Mouse (Mus musculus) midbrain, embryonic 16.5 days (tissue): ENCODE data around the gene Inafm1. TPM values are rescaled to one million over a fixed set of nuclear protein-coding genes. Genes with fewer than 3 reads are reported as not detected.

ENCODE experiments used
- ATAC-seq: fragments of 200-750 bp; cut with Nextera tagmentation; 2 replicates; pipeline ENCODE4 v1.8.0; 2017; ENCODE audit warnings: moderate TSS enrichment
- H3K27ac ChIP-seq: fragments of 300-500 bp; sonication (generic); 2 replicates; pipeline ENCODE4 v1.5.1; 2014; ENCODE audit warnings: mild to moderate bottlenecking, low read length, mixed read lengths
- H3K27me3 ChIP-seq: fragments of 300-500 bp; sonication (generic); 2 replicates; pipeline ENCODE4 v1.6.1; 2014; ENCODE audit warnings: low read depth, low read length, mixed read lengths; ENCODE audit not compliant: control insufficient read depth, insufficient read depth
- H3K36me3 ChIP-seq: fragments of 300-500 bp; sonication (generic); 2 replicates; pipeline ENCODE4 v1.6.1; 2014; ENCODE audit warnings: mild to moderate bottlenecking, low read length, moderate library complexity, mixed read lengths; ENCODE audit not compliant: control insufficient read depth, insufficient read depth
- H3K4me1 ChIP-seq: fragments of 300-500 bp; sonication (generic); 2 replicates; pipeline ENCODE4 v1.6.1; 2014; ENCODE audit warnings: mild to moderate bottlenecking, low read length, mixed read lengths; ENCODE audit not compliant: control insufficient read depth, insufficient read depth
- H3K4me2 ChIP-seq: fragments of 300-500 bp; sonication (generic); 2 replicates; pipeline ENCODE4 v1.6.1; 2014; ENCODE audit warnings: mild to moderate bottlenecking, low read length, mixed read lengths
- H3K4me3 ChIP-seq: fragments of 300-500 bp; sonication (generic); 2 replicates; pipeline ENCODE4 v1.5.1; 2014; ENCODE audit warnings: low read depth, mild to moderate bottlenecking, low read length, moderate library complexity, mixed read lengths
- H3K9ac ChIP-seq: fragments of 300-500 bp; sonication (generic); 2 replicates; pipeline ENCODE4 v1.6.1; 2014; ENCODE audit warnings: low read depth, low read length, mixed read lengths
- H3K9me3 ChIP-seq: fragments of 300-500 bp; sonication (generic); replicated peaks from 2 replicates; pipeline ENCODE4 v1.6.1; 2014; ENCODE audit warnings: mild to moderate bottlenecking, low read length, mixed read lengths; ENCODE audit not compliant: control insufficient read depth, poor library complexity, severe bottlenecking
- WGBS: fragments of 180-500 bp; shearing (Covaris S2); extraction: QIAGEN DNeasy Blood & Tissue Kit; methylation state at CpG from one replicate; pipeline ENCODE4 v1.1.7; 2014; 5-methylcytosine and 5-hydroxymethylcytosine counted together
- polyA plus RNA-seq: library from polyadenylated mRNA; unstranded; fragments of >200 nt; fragmentation: Nextera tagmentation; extraction: Ambion mirVana; gene quantifications from 2 replicates; pipeline ENCODE4 v1.2.1, GENCODE M21; 2015

The Inafm1 gene
- polyA plus RNA-seq, 1 experiment from 2014 or later = 49.3 TPM

DNA sequence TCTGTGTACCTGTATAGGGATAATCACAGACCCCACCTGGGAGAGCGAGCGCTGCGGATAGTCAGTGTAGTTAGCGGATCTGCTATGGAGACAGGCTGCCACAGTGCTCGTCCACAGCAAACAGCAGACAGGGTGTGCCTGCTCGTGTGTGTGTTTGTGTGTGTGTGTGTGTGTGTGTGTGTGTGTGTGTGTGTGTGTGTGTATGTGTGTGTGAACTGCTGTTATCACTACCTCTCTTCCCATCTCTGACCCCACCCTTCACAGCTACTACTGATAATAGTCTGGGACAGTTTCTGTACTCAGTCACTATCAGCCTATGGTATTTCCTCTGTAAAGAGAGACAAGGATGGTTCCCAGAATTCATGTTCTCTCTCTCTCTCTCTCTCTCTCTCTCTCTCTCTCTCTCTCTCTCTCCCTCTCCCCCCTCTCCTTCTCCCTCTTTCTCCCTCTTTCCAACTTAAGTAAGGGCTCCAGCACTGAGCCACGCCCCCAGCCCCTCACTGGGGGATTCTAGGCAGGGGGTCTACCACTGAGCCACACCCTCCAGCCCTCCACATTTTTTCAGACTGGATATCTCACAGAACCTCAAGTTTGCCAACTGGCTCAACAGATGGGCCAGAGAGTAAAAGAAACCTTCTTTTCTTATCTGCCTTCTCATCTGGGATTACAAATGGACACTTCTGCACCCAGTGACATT, 33.0 kb downstream of the Inafm1 start:
- no peak overlapping the region for H3K27ac ChIP-seq
- no peaks in the 10 kb centered on the region for H3K9me3 ChIP-seq
- no peaks in the 10 kb centered on the region for H3K4me1 ChIP-seq
- H3K4me2 ChIP-seq = no peak overlapping the region
- H3K4me3 ChIP-seq = no peak overlapping the region
- WGBS = 77% methylated on average over 7 of the region's 7 CpGs
- H3K27me3 ChIP-seq = no peaks in the 10 kb centered on the region
- H3K36me3 ChIP-seq = no peaks in the 10 kb centered on the region
- H3K9ac ChIP-seq = no peak overlapping the region
- no peak for ATAC-seq

DNA sequence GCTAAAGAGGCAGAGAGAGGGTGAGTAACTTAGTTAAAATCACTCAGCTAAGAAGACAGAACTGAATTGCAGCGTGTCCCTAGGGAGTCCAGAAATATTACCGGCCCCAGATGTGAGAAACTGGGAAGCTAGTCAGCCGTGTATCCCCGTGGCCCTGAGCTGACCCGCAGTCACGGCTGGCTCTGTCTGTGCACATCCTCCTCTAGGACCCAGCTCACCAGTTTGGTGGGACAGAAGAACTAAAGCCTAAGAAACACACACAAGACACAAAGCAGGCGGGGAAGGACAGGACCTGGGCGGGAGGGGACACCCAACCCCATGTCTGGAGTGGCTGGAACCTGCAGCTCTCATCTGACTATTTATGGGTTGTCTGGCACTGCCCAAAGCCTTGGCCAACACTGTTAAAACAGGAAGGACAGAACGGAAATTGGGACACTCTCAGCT, 33.8 kb downstream of the Inafm1 start:
- Histone ChIP-seq H3K9ac (no peak overlapping the region), H3K9me3 (no peaks in the 10 kb centered on the region), H3K27me3 (no peaks in the 10 kb centered on the region), H3K4me3 (no peak overlapping the region), H3K36me3 (no peaks in the 10 kb centered on the region), H3K4me1 (no peaks in the 10 kb centered on the region), H3K4me2 (no peak overlapping the region), H3K27ac (no peak overlapping the region)
- no peak for ATAC-seq
- WGBS = 63% methylated on average over 9 of the region's 9 CpGs

DNA sequence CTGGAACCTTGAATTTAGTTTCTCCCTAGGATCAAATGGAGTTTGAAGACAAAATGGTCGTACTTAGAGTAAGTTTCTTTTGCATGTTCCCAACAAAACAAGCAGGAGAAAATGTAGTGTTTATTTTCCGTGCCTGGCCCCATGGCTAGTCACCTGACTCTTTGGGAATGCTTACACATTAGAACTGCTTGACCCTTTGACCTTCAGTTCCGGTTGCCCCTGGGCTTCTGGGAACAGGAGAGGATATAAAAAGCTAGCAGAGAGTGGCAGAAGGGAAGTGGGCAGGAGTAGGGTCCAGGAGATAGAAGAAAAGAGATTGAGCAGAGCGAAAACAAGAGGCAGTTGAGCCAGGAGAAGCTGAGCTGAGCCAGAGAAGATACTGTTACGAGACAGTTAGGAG, 43.5 kb downstream of the Inafm1 start:
- Histone ChIP-seq H3K9me3 (peaks cover 6% of the 10 kb centered on the region; the same call in 1 of the 2 replicates), H3K36me3 (no peaks in the 10 kb centered on the region), H3K9ac (no peak overlapping the region), H3K4me3 (no peak overlapping the region), H3K27me3 (no peaks in the 10 kb centered on the region), H3K4me2 (no peak overlapping the region), H3K4me1 (no peaks in the 10 kb centered on the region), H3K27ac (no peak overlapping the region)
- no peak for ATAC-seq
- WGBS = 62% methylated on average over 5 of the region's 5 CpGs

Other genes starting within 250 kb of the Inafm1 start
- gene Bicra, start 225.7 kb downstream of the Inafm1 start, polyA plus RNA-seq = 5.9 and 7.7 TPM in 2 replicates
- gene Zfp541, start 211.8 kb downstream of the Inafm1 start, polyA plus RNA-seq = 0.14 and 0.15 TPM in 2 replicates
- gene Napa, start 175.2 kb downstream of the Inafm1 start, polyA plus RNA-seq = 218 and 245 TPM in 2 replicates
- 50.6 and 53.6 TPM in 2 replicates for gene Kptn, start 153.7 kb downstream of the Inafm1 start, polyA plus RNA-seq
- 0.73 and 1.0 TPM in 2 replicates for gene Slc8a2, start 143.8 kb downstream of the Inafm1 start, polyA plus RNA-seq
- 143 and 147 TPM in 2 replicates for gene Meis3, start 98.5 kb downstream of the Inafm1 start, polyA plus RNA-seq
- gene Dhx34, start 51.6 kb downstream of the Inafm1 start, polyA plus RNA-seq = 13.6 and 14.3 TPM in 2 replicates
- 0.06 and 0.14 TPM in 2 replicates for gene C5ar2, start 29.5 kb downstream of the Inafm1 start, polyA plus RNA-seq
- gene C5ar1, start 14.1 kb downstream of the Inafm1 start, polyA plus RNA-seq = 1.2 and 1.5 TPM in 2 replicates
- gene Ccdc9, start 13.2 kb upstream of the Inafm1 start, polyA plus RNA-seq = 22.1 and 25.4 TPM in 2 replicates
- 30.0 and 31.3 TPM in 2 replicates for gene Bbc3, start 34.8 kb upstream of the Inafm1 start, polyA plus RNA-seq
- 239 and 255 TPM in 2 replicates for gene Sae1, start 114.2 kb upstream of the Inafm1 start, polyA plus RNA-seq
- gene Zc3h4, start 127.3 kb upstream of the Inafm1 start, polyA plus RNA-seq = 14.2 TPM in 2 replicates
- 66.9 and 75.6 TPM in 2 replicates for gene Tmem160, start 179.2 kb upstream of the Inafm1 start, polyA plus RNA-seq
- 4.2 and 6.4 TPM in 2 replicates for gene Npas1, start 204.1 kb upstream of the Inafm1 start, polyA plus RNA-seq